Mouse (Mus musculus): Measurements from ENCODE around the gene St6galnac6. TPM values are rescaled to one million over a fixed set of nuclear protein-coding genes. Genes with fewer than 3 reads are reported as not detected.

The St6galnac6 gene
- total RNA-seq, 1 experiment from 2014 or later: 13.3 TPM

Other genes starting within 250 kb of the St6galnac6 start
- gene Ciz1, start 247.4 kb upstream of the St6galnac6 start, total RNA-seq (2017): 76.7 and 78.2 TPM in 2 replicates
- gene Dnm1, start 246.4 kb upstream of the St6galnac6 start, total RNA-seq (2017): not detected in 2 replicates
- gene 1110008P14Rik, start 217.8 kb upstream of the St6galnac6 start, total RNA-seq (2017): 2.5 and 6.8 TPM in 2 replicates
- gene Lcn2, start 211.5 kb upstream of the St6galnac6 start, total RNA-seq (2017): 91.4 and 276 TPM in 2 replicates
- 3.5 and 8.7 TPM in 2 replicates for gene Ptges2, start 203.8 kb upstream of the St6galnac6 start, total RNA-seq (2017)
- gene Naif1, start 149.3 kb upstream of the St6galnac6 start, total RNA-seq (2017): 2.4 and 3.8 TPM in 2 replicates
- gene Slc25a25, start 148.3 kb upstream of the St6galnac6 start, total RNA-seq (2017): 10.8 and 22.3 TPM in 2 replicates
- gene Fam102a, start 64.4 kb upstream of the St6galnac6 start, total RNA-seq (2017): 10.0 and 11.6 TPM in 2 replicates
- gene Dpm2, start 28.9 kb upstream of the St6galnac6 start, total RNA-seq (2017): 35.6 and 43.0 TPM in 2 replicates
- gene Pip5kl1, start 24.9 kb upstream of the St6galnac6 start, total RNA-seq (2017): not detected in 2 replicates
- not detected in 2 replicates for gene 9430097D07Rik, start 24.0 kb upstream of the St6galnac6 start, total RNA-seq (2017)
- gene St6galnac4, start 12.6 kb upstream of the St6galnac6 start, total RNA-seq (2017): 17.5 and 26.0 TPM in 2 replicates
- 13.1 and 15.8 TPM in 2 replicates for gene Ak1, start 22.0 kb downstream of the St6galnac6 start, total RNA-seq (2017)
- 20.9 and 23.6 TPM in 2 replicates for gene Eng, start 46.9 kb downstream of the St6galnac6 start, total RNA-seq (2017)
- 20.6 and 27.0 TPM in 2 replicates for gene Fpgs, start 104.4 kb downstream of the St6galnac6 start, total RNA-seq (2017)
- 68.8 and 74.9 TPM in 2 replicates for gene Cdk9, start 113.4 kb downstream of the St6galnac6 start, total RNA-seq (2017)
- 10.4 and 17.9 TPM in 2 replicates for gene Sh2d3c, start 121.3 kb downstream of the St6galnac6 start, total RNA-seq (2017)
- gene 6330409D20Rik, start 141.3 kb downstream of the St6galnac6 start, total RNA-seq (2017): not detected in 2 replicates
- gene Tor2a, start 157.5 kb downstream of the St6galnac6 start, total RNA-seq (2017): 17.8 and 23.3 TPM in 2 replicates
- not detected in 2 replicates for gene Ttc16, start 175.9 kb downstream of the St6galnac6 start, total RNA-seq (2017)
- gene Ptrh1, start 176.1 kb downstream of the St6galnac6 start, total RNA-seq (2017): 1.5 and 2.8 TPM in 2 replicates
- not detected in 2 replicates for gene Cfap157, start 184.7 kb downstream of the St6galnac6 start, total RNA-seq (2017)
- 5.2 and 6.2 TPM in 2 replicates for gene Stxbp1, start 247.5 kb downstream of the St6galnac6 start, total RNA-seq (2017)